Mouse (Mus musculus) T-helper 1 cell (primary cell): ENCODE results near the gene Espnl.

Source experiments
- in situ Hi-C: fragments of 300-600 bp; cut with MboI, MseI; formaldehyde crosslinking; loops from one replicate; pipeline ENCODE4 v1.15.1; 2025; ENCODE audit warnings: high pct_unique_total_duplicates

Gene Espnl

DNA sequence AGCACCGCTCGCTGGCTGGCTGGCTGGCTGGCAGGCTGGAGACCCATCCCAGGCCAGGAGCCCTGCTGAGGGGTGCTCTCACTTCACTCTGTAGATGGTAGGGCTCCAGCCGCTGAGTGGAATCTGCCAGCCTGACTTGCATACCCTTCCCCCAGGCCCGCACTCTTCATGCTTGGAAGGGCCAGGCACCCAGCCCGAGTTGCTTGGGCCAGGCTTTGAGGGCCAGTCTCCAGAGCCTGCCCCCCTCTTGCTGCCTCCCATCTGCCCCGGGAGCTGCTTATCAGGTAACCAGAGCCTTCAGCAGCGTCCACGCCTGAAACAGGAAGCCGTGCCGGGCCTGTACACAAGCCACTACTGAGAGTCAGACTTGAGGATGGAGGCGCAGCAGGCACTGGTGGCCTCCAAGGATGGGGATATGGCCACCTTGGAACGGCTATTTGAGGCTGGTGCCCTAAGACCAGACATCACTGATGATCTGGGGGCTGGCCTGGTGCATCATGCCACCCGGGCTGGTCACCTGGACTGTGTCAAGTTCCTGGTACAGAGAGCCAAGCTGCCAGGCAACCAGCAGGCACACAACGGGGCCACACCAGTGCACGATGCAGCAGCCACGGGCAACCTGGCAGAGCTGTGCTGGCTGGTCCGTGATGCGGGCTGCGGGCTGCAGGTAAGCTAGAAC is at the start of gene Espnl:
Gene Espnl (plus strand): TSS at position 316 of the 679 bp plus-strand sequence.
- in situ Hi-C loops: no loop called here

DNA sequence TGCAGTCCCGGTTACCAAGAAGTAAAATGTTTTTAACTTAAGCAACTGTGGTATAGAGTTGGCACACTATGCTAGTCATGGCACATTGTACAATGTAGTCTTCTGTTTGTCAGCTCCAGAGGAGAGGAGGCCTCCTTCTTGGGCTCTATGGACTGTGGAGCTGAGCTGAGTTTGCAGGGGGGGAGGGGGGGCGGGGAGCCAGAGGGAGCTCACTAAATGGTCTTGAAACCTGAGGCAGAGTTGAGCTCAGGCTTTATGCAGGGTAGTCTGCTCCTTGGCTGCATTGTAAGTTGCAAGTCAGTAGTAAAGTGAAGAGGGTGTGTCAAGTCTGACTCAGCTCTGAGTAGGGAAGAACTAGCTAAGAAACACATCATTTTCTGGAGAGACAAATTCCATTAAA is 49.6 kb upstream of the Espnl start:
- in situ Hi-C loops: no loop called here

DNA sequence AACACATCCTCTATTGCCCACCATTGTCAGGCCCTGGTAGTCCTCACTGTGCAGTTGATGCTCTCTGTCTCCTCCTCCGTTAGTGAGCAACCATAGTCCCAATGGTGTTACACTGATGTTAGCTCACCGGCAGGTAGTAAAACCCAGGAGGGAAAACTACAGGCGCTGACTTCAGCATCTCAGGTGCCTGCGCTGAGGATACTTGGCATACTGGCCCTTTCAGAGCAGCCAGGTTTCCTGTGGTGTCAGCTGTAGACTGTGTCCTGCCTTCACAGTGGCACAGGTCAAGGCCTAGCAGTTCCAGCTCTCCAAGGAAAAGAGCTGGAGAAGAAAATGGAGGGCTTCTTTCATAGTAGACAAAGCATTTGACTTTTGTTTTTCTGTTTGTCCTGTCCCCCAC is 45.3 kb upstream of the Espnl start:
- in situ Hi-C loops: no loop called here

DNA sequence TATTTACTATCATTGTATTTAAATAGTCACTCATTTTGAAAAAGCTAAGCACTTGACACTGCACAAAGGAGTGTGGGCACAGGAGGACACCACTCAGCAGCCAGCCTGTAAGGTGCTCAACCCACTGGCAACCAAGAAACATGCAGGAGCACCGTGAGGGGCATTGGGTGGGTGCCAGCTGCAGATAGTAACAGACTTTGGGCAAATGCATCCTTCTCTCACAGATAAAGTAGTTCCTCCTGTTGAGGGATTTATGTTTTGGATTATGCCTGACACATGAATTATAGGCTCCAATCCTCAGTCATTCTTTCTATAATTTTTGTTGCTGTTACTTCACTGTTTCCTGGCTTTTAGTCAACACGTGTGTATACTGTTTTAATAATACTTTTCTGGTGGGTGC is 44.4 kb upstream of the Espnl start:
- in situ Hi-C loops: no loop called here

DNA sequence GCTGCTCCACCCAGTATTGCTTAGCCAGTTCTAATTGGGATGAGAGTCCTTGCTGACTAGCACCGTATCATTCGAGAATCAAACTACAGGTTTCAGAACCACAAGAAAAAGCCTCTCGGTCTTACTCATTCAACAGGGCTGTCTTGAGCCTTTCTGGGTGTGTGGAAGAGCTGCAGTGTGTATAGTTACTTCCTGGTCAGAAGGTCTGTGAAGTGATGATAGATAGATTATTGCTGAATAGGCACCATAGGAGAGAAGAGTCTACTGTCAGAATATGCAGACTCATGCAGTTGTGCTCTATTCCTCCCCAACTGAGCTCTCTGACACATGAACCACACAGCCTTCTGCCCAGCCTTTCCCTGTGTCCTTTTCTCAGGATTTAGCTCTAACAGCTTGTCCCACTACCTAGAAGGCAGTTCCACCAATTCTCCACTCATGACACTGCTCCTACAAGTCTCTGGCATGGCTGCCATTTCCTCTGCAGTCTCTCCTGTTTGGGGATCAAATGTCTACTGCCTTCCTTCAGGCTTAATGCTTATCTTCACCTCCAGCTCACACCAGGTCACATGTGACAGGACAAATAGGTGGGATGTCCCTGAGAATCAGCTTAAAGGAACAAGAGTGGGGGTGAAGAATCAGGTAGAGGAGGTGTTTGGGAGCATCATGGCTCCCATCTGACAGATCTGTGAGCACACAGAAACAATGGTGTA is 43.3 kb upstream of the Espnl start:
- in situ Hi-C loops: no loop called here

DNA sequence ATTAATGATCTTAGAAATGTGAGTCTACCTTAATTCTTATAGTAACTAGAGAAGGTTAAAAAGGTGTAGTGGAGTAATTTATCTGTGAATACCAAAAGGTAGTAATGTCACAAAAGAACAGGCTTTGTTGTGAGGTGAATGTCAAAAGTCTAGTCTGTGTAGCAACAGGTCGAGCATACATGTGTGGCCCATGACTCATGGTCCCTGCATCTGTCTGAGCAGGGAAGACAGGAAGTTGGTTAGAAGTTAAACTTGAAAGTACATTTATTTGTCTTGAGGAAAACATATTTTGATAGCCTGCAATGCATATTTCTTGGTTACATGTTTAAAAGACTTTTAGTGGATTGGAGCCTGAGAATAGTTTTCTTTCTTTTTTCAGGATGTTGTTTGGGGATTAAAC is 42.7 kb upstream of the Espnl start:
- in situ Hi-C loops: no loop called here

DNA sequence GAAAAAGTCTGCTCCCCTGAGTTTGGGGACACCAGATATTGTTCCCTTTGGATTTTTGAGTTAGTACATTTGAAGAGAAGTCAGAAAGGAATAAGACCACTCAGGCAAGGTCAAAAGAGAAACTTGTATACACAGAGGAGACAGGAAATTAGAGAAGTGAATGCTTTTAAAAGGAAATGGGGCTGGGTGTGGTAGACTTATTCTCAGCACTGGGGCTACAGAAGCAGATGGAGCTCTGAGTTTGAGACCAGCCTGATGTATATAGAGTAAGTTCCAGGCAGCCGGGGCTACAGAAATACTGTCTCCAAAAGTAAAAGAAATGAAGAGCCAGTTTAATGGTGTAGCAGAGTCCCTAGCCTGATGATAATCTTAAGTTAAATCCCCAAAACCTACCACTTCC is 39.3 kb upstream of the Espnl start:
- in situ Hi-C loops: no loop called here

DNA sequence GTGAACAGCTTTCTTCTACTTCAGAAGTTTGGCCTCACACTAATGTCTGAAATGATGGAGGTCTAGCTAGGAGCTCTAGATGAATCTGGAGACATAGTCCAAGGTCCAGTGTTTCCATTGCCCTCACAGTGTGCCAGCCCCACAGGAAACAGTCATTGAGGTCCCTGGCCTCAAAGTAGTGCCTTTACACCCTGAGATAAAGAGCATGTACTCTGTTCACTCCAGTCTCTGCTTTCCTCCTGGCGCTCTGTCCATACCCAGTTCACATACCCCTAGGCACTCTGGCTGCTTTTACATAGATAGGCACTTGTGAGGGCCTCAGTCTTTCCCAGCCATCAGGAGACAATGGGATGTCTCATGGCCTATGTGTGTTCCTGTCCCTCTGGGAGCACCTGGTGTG is 32.5 kb upstream of the Espnl start:
- in situ Hi-C loops: no loop called here

DNA sequence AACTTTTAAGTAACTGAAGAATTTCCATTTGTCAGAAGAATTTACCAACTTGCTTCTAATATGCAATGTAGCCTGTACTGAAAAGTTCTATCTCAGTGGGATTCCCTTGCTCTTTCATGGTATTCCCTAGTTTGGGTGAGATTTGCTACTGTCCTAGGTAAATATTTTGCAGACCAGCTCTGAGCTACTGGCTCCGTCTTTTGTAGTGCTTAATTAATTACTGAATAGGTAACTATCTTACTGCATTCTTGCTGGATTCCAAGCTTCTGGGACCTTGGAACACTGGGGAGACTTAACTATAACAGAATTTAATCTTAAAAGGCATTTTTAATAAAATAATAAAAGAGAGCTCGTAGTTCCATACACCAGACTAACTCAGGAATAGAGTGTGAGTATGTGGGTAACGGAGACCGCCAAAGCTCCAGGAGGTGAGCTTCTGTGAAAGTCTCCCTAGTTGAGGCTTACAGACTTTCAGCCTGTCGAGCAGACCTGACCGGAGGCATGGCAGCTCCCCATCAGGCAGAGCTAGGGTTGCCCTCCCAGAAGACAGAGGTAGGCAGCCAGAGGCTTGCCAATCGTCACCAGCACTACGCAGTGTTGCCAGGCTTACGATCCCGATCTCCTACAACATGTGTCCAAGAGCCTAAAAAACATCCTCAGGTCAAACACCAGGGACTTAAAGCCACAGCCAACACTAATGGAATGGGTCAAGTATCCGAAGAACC is 29.6 kb upstream of the Espnl start:
- in situ Hi-C loops: no loop called here

DNA sequence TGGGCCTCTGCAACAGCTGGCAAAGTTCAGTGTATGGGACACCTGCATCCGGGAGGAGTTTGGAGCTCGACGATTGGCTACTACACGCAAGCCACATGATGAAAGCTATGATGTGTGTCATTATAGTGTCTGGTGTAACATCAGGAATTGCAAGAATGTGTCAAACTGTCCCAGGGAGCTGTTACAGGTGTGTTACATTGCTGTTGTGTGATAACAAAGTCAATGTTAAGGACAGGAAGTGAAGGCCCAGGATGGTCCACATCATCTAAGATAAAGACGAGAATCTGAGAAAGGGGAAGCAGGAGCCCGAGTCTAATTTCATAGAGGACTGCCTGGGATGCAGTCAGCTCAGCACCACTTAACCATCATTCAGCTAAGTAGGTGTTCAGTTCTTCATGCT is 26.3 kb upstream of the Espnl start:
- in situ Hi-C loops: no loop called here

DNA sequence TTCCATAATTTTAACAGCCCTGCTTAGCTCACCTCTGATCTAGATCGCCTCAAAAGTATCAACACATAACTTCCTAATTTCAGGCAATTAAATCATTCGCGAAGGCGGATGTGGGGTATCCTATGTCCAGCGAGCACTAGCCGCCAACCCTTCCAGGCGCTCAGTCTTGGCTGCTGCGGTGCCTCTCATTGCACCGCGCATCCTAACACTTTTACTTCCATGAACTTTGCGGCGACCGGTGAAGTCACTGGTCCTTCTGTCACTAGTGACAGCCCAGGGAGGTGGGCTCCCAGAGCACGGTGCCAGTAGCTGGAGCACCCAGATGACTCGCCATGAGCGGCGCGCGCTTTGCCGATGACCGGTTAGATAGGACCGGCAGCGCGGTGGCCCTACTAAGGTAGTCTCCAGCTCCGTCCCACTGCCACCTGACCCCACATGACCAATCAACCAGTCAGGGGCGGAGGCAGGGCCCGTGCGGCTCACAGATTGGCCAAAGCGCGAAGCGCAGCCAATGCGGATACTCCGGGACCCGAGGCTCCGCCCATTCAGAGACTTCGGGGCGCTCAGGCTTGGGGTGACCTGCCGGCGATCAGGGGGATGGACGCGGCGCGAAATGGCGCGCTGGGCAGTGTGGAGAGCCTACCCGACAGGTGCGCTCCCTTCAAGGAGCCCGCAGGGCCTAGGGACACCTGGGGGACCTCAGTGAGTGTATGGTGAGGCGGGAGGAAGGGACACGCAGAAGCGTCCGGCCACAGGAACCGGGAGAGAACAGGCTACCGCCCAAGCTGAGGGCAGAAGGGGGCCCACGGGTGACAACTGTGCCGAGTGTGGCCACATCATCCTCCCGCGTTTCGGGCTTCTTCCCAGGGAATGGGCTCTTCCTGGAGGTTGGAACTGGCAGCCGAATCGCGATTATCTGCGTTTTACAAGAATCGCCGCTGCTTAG is 23.8 kb upstream of the Espnl start, which contains the start of gene Scly:
Gene Scly (plus strand): TSS at position 540 of the 946 bp plus-strand sequence.
- in situ Hi-C loops: no loop called here

DNA sequence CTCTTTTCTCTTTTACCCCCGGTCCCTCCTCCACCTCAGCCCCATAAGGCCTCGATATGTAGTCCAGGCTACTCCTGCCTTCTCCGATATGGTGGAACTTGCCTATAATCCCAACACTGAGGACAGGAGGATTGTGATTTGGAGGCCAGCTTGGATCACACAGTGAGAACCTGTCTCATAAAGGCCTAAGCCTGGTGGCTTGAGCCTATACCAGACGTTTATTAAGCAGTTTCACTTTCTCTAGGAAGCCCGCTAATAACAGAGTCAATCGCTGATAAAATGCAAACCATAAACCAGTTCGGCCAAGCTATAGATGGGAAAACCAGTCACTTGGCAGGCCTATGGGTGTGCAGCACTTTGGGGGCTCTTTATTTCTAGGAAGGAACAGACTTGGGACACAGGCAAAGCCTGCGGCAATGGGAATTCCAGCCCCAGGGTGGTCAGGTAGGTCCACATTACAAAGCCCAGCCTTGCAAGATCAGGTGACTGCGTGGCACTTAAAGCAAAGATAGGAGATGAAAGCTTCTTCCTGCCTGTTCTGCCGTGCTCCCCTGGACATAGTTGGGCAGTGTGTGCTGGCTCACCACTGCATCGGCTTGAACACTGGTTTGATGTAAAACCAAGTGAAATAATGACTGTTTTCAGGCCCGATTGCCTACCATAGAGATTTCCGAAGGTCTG is 22.7 kb upstream of the Espnl start:
- in situ Hi-C loops: no loop called here

DNA sequence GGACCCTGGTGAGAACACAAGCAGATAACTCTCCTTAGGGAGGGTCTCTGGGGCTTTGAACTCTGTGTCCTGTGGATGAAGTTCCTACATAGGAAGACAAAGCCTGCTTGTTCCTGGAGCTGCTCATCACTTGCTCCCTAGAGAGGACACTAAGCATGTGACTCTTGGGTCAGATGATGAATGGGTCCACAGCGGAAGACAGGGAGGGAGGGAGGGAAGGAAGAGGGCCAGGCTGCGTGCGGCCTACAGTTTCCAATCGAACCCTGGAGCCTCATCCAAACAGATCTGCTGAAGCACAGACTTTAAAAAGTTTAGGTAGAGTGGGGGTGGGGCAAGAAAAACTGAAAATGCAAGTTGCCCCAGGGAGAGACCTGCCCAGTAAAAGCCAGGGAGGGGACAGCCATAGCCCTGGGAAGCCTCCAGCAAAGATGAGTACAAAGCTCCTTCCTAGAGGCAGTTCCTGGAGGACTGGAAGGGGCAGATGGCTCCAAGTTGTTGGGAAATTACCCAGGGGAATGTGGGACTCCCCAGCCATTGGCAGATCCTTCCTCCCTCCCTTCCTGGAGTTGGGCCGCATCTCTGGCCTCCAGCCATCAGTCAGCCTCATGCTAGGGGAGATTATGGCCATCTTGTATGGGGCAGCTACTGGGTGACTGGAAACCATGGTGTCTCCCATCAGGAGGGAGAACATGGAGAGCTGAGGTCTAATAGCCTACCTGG is 22.0 kb upstream of the Espnl start:
- in situ Hi-C loops: no loop called here

DNA sequence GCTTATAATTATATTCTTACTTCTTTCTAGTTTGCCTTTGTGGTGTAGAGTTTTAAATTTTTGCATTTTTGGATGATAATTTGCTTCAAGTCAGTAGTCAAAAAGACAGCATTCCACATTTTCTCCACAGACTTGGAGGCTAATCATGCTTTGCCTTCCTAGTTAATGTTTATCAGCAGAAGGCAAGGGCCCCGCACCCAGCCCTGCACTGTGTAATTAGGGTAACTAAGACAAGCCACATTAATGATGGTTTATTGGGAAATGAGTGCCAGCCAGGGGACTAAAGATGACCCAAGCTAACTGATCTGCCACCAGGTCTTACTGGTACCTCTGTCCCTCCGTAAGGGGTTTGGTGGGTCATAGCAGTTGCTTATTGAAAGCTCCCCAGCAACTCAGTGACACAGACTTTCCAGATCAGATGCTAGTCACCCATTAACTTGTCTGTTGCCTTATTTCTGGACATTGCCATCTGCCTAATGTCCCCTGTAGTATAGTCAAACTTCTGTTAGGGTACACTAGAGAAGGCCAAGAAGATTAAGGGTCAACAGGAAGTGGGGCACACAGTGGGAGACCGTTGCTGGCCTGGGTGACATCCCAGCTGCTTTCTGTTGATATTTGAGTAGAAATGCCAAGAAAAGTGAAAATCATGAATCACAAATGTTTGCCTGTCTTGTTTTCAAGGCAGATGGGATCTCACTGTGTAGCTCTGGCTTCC is 20.5 kb upstream of the Espnl start:
- in situ Hi-C loops: no loop called here

DNA sequence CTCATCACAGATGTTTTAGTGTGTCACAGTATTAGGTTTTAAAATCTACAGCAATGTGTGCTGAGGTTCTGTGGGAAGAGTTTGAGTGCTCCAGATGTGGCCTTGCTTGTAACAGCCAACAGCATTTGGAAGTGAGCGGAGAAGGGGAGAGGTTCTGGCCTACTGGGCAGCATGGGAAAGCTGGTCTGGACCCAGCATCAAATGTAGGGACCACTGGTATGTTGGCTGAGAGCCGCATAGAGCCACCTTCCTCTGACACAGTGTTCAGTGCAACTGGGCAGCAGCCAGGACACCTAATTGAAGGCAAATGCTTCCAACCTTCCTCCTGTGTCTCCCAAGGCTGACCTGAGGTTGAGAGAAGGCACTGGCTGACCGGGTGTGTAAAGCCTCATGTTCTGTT is 19.9 kb upstream of the Espnl start:
- in situ Hi-C loops: no loop called here

DNA sequence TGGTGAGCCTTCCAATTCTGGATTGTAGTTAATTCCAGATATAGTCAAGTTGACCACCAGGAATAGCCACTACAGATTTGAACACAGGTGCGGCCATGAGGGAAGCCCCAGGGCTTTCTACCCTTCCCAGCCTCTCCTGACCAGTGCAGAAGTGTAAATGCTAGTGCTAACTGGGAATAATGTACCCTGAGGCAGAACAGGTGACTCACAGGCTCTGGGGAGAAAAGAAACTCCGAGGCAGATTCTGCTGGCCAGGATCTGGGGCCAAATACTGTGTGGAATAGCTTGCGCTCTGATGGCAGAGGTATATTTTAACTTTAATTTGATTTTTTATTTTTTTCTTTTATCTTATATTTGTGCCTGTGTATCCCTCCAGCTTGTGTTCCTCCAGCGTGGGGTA is 17.3 kb upstream of the Espnl start:
- in situ Hi-C loops: no loop called here

DNA sequence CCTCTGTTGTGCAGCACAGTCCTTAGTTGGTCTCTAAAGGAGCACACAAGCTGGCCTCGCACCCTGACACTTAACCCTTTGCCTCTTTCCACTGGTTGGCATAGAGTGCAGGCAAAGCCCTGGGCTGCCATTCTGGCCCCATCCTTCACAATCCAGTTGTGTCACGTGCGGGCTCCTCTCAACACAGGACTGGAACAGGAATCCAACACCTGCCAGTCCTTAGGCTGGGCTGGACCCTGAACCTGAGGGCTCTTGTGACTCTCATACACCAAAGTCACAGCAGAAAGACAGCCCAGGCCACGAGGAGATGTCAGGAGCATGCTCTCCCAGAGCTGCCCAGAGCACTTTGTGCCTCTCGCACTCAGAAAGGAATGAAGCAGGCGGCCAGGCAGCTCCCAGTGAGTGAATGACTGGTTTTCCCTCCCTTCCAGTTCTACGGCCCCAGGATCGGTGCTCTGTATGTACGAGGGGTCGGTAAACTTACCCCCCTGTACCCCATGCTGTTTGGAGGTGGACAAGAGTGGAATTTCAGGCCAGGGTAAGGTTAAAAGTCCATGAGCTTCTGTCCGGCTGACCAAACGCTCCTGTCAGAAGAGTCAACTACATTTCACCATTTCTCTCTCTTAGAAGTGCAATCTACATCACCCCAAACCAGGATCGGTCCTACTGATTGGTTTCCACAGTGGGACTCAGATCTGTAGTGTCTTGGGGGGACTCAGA is 12.3 kb upstream of the Espnl start:
- in situ Hi-C loops: no loop called here

DNA sequence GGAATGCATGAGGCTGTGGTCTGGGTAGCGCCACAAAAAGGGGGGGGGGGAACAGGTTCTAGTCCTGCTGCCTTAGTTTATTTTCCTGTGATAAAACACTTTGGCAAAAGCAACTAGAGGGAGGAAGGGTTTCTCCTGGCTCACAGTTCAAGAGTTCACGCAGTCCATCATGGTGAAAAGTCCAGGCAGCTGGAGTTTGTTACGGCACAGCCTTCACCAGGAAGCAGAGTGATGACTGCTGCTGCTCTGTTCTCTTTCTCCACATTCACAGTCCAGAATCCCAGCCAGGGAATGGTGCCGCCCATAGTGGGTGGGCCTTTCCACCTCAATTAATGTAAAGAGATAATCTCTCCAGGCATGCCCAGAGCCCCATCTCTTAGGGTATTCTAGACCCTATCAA is 9.6 kb upstream of the Espnl start:
- in situ Hi-C loops: no loop called here

DNA sequence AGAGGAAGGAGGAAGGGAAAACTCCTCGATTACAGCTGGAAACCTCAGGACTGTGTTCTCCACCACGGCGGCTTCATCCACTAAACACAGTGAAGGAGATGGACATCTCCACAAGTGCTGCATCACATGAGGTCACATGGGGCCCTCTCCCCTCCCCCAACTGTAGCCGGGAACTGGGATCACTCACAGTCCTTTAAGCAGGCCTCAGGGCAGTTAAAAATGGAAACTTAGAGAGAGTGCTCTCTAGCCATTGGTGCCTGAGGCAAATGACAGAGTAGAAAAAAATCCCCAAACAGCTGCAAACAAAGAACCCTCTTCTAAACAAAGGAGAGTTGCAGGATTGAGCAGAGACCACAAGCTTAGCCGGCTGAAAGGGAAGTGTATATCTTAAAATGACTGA is 8.6 kb upstream of the Espnl start:
- in situ Hi-C loops: no loop called here
